Mouse (Mus musculus): ENCODE data around the gene Tln2. TPM values are rescaled to one million over a fixed set of nuclear protein-coding genes. Genes with fewer than 3 reads are reported as not detected.

Tln2 gene
- polyA plus RNA-seq, 1 experiment, result 33.0 TPM

GRCm38 (mm10) chr9:67368078-67368477 lies 191.4 kb downstream of the Tln2 start:
- WGBS, result 94% methylated on average over 3 of the region's 3 CpGs
- no peak overlapping the region for H3K4me3 ChIP-seq (ENCODE audit: insufficient read depth, low read depth, low read length)
- H3K27ac ChIP-seq (ENCODE audit: insufficient read depth, low read depth, low read length), result no peak overlapping the region
- H3K4me1 ChIP-seq (ENCODE audit: control insufficient read depth, insufficient read depth, low read length), result no peaks in the 10 kb centered on the region
- TF ChIP-seq CTCF (IDR thresholded peaks at IDR 0.05; ENCODE audit: insufficient read depth, low read depth, low read length), result no peak
- no peak for TF ChIP-seq POLR2A (IDR thresholded peaks at IDR 0.05; ENCODE audit: insufficient read depth, low read depth, low read length)

- TF ChIP-seq CTCF (IDR thresholded peaks at IDR 0.05; ENCODE audit: insufficient read depth, low read depth, low read length), result no peak
- TF ChIP-seq POLR2A (IDR thresholded peaks at IDR 0.05; ENCODE audit: insufficient read depth, low read depth, low read length), result no peak
- Histone ChIP-seq H3K4me1 (ENCODE audit: control insufficient read depth, insufficient read depth, low read length) (no peaks in the 10 kb centered on the region), H3K4me3 (ENCODE audit: insufficient read depth, low read depth, low read length) (no peak overlapping the region), H3K27ac (ENCODE audit: insufficient read depth, low read depth, low read length) (no peak overlapping the region)
- WGBS, result 96% methylated on average over 10 of the region's 10 CpGs
Measured at GRCm38 (mm10) chr9:67362511-67362910, 197.0 kb downstream of the Tln2 start.

- WGBS, result 45% methylated on average over 2 of the region's 2 CpGs
Measured at GRCm38 (mm10) chr9:67362053-67362452, 197.4 kb downstream of the Tln2 start.

GRCm38 (mm10) chr9:67361511-67361910 lies 198.0 kb downstream of the Tln2 start:
- WGBS, result 63% methylated on average over 5 of the region's 5 CpGs
- H3K27ac ChIP-seq (ENCODE audit: insufficient read depth, low read depth, low read length), result no peak overlapping the region
- H3K4me3 ChIP-seq (ENCODE audit: insufficient read depth, low read depth, low read length), result no peak overlapping the region
- no peak for TF ChIP-seq CTCF (IDR thresholded peaks at IDR 0.05; ENCODE audit: insufficient read depth, low read depth, low read length)
- no peak for TF ChIP-seq POLR2A (IDR thresholded peaks at IDR 0.05; ENCODE audit: insufficient read depth, low read depth, low read length)
- H3K4me1 ChIP-seq (ENCODE audit: control insufficient read depth, insufficient read depth, low read length), result no peaks in the 10 kb centered on the region

More at GRCm38 (mm10) chr9:67362053-67362452, 197.4 kb downstream of the Tln2 start:
- Histone ChIP-seq H3K27ac (ENCODE audit: insufficient read depth, low read depth, low read length) (no peak overlapping the region), H3K4me1 (ENCODE audit: control insufficient read depth, insufficient read depth, low read length) (no peaks in the 10 kb centered on the region), H3K4me3 (ENCODE audit: insufficient read depth, low read depth, low read length) (no peak overlapping the region)
- TF ChIP-seq CTCF (IDR thresholded peaks at IDR 0.05; ENCODE audit: insufficient read depth, low read depth, low read length) (no peak), POLR2A (IDR thresholded peaks at IDR 0.05; ENCODE audit: insufficient read depth, low read depth, low read length) (no peak)

GRCm38 (mm10) chr9:67354356-67354755 lies 205.1 kb downstream of the Tln2 start:
- H3K27ac ChIP-seq (ENCODE audit: insufficient read depth, low read depth, low read length), result no peak overlapping the region
- H3K4me1 ChIP-seq (ENCODE audit: control insufficient read depth, insufficient read depth, low read length), result no peaks in the 10 kb centered on the region
- 93% methylated on average over 14 of the region's 14 CpGs for WGBS
- H3K4me3 ChIP-seq (ENCODE audit: insufficient read depth, low read depth, low read length), result no peak overlapping the region
- TF ChIP-seq POLR2A (IDR thresholded peaks at IDR 0.05; ENCODE audit: insufficient read depth, low read depth, low read length) (no peak), CTCF (IDR thresholded peaks at IDR 0.05; ENCODE audit: insufficient read depth, low read depth, low read length) (no peak)

- Histone ChIP-seq H3K27ac (ENCODE audit: insufficient read depth, low read depth, low read length) (no peak overlapping the region), H3K4me3 (ENCODE audit: insufficient read depth, low read depth, low read length) (no peak overlapping the region), H3K4me1 (ENCODE audit: control insufficient read depth, insufficient read depth, low read length) (no peaks in the 10 kb centered on the region)
- 73% methylated on average over 7 of the region's 7 CpGs for WGBS
- TF ChIP-seq CTCF (IDR thresholded peaks at IDR 0.05; ENCODE audit: insufficient read depth, low read depth, low read length) (no peak), POLR2A (IDR thresholded peaks at IDR 0.05; ENCODE audit: insufficient read depth, low read depth, low read length) (no peak)
Measured at GRCm38 (mm10) chr9:67353365-67353764, 206.1 kb downstream of the Tln2 start.

- TF ChIP-seq POLR2A (IDR thresholded peaks at IDR 0.05; ENCODE audit: insufficient read depth, low read depth, low read length), result no peak
- no peak for TF ChIP-seq CTCF (IDR thresholded peaks at IDR 0.05; ENCODE audit: insufficient read depth, low read depth, low read length)
- Histone ChIP-seq H3K27ac (ENCODE audit: insufficient read depth, low read depth, low read length) (no peak overlapping the region), H3K4me3 (ENCODE audit: insufficient read depth, low read depth, low read length) (no peak overlapping the region), H3K4me1 (ENCODE audit: control insufficient read depth, insufficient read depth, low read length) (no peaks in the 10 kb centered on the region)
- WGBS, result 82% methylated on average over 7 of the region's 7 CpGs
Measured at GRCm38 (mm10) chr9:67348983-67349382, 210.5 kb downstream of the Tln2 start.

GRCm38 (mm10) chr9:67347184-67347583 lies 212.3 kb downstream of the Tln2 start:
- TF ChIP-seq POLR2A (IDR thresholded peaks at IDR 0.05; ENCODE audit: insufficient read depth, low read depth, low read length), result no peak
- no peak for TF ChIP-seq CTCF (IDR thresholded peaks at IDR 0.05; ENCODE audit: insufficient read depth, low read depth, low read length)

GRCm38 (mm10) chr9:67331281-67331680 lies 228.2 kb downstream of the Tln2 start:
- no peak overlapping the region for H3K4me3 ChIP-seq (ENCODE audit: insufficient read depth, low read depth, low read length)
- no peaks in the 10 kb centered on the region for H3K4me1 ChIP-seq (ENCODE audit: control insufficient read depth, insufficient read depth, low read length)
- no peak for TF ChIP-seq CTCF (IDR thresholded peaks at IDR 0.05; ENCODE audit: insufficient read depth, low read depth, low read length)
- no peak for TF ChIP-seq POLR2A (IDR thresholded peaks at IDR 0.05; ENCODE audit: insufficient read depth, low read depth, low read length)
- 89% methylated on average over 3 of the region's 3 CpGs for WGBS
- H3K27ac ChIP-seq (ENCODE audit: insufficient read depth, low read depth, low read length), result no peak overlapping the region

More at GRCm38 (mm10) chr9:67347184-67347583, 212.3 kb downstream of the Tln2 start:
- 83% methylated on average over 5 of the region's 5 CpGs for WGBS
- Histone ChIP-seq H3K27ac (ENCODE audit: insufficient read depth, low read depth, low read length) (no peak overlapping the region), H3K4me3 (ENCODE audit: insufficient read depth, low read depth, low read length) (no peak overlapping the region), H3K4me1 (ENCODE audit: control insufficient read depth, insufficient read depth, low read length) (no peaks in the 10 kb centered on the region)

GRCm38 (mm10) chr9:67328451-67328850 lies 231.1 kb downstream of the Tln2 start:
- TF ChIP-seq CTCF (IDR thresholded peaks at IDR 0.05; ENCODE audit: insufficient read depth, low read depth, low read length) (no peak), POLR2A (IDR thresholded peaks at IDR 0.05; ENCODE audit: insufficient read depth, low read depth, low read length) (no peak)
- H3K4me3 ChIP-seq (ENCODE audit: insufficient read depth, low read depth, low read length), result no peak overlapping the region
- WGBS, result 88% methylated on average over 3 of the region's 3 CpGs
- H3K27ac ChIP-seq (ENCODE audit: insufficient read depth, low read depth, low read length), result no peak overlapping the region
- no peaks in the 10 kb centered on the region for H3K4me1 ChIP-seq (ENCODE audit: control insufficient read depth, insufficient read depth, low read length)

Measured in olfactory bulb, adult 2 months (tissue).